Mouse (Mus musculus) fibroblast of lung, adult 2 months (primary cell): Measurements from ENCODE around the gene Cabp4.

Source experiments
- DNase-seq: peaks from one replicate; pipeline ENCODE4 v3.0.0-alpha.2; 2011; ENCODE audit warnings: low read depth

Gene Cabp4

GRCm38 (mm10) chr19:4164721-4165120 lies 20.9 kb upstream of the Cabp4 start:
- no peak for DNase-seq

GRCm38 (mm10) chr19:4164100-4164499 lies 20.3 kb upstream of the Cabp4 start:
- DNase-seq = no peak

- DNase-seq = no peak
Observed at GRCm38 (mm10) chr19:4163543-4163887, 19.7 kb upstream of the Cabp4 start.

GRCm38 (mm10) chr19:4162646-4163542 lies 19.1 kb upstream of the Cabp4 start, which contains the start of gene Rps6kb2:
Gene Rps6kb2 (minus strand): TSS chr19:4163354.
- DNase-seq = peak; percentile 91

GRCm38 (mm10) chr19:4159049-4159448 lies 15.2 kb upstream of the Cabp4 start:
- DNase-seq = no peak

GRCm38 (mm10) chr19:4156771-4157170 lies 12.9 kb upstream of the Cabp4 start:
- DNase-seq = no peak

- no peak for DNase-seq
Observed at GRCm38 (mm10) chr19:4156073-4156579, 12.3 kb upstream of the Cabp4 start.

GRCm38 (mm10) chr19:4155223-4156072 lies 11.6 kb upstream of the Cabp4 start:
- no peak for DNase-seq

GRCm38 (mm10) chr19:4154437-4155222 lies 10.8 kb upstream of the Cabp4 start:
- no peak for DNase-seq

- DNase-seq = no peak
Observed at GRCm38 (mm10) chr19:4153232-4153654, 9.4 kb upstream of the Cabp4 start, which contains the start of gene Ptprcap. Gene Ptprcap (plus strand): TSS chr19:4153604.

- DNase-seq = no peak
Observed at GRCm38 (mm10) chr19:4152445-4153231, 8.8 kb upstream of the Cabp4 start.

- DNase-seq = no peak
Observed at GRCm38 (mm10) chr19:4151898-4152297, 8.1 kb upstream of the Cabp4 start.

GRCm38 (mm10) chr19:4151488-4151860 lies 7.6 kb upstream of the Cabp4 start:
- no peak for DNase-seq

- DNase-seq = no peak
Observed at GRCm38 (mm10) chr19:4150567-4151487, 7.0 kb upstream of the Cabp4 start.

GRCm38 (mm10) chr19:4149764-4150461 lies 6.1 kb upstream of the Cabp4 start:
- no peak for DNase-seq

GRCm38 (mm10) chr19:4149283-4149682 lies 5.5 kb upstream of the Cabp4 start:
- DNase-seq = no peak

GRCm38 (mm10) chr19:4148819-4149218 lies 5.0 kb upstream of the Cabp4 start:
- no peak for DNase-seq

GRCm38 (mm10) chr19:4148491-4148806 lies 4.6 kb upstream of the Cabp4 start, which contains the start of gene Coro1b:
Gene Coro1b (plus strand): TSS chr19:4148619.
- DNase-seq = peak; percentile 83

GRCm38 (mm10) chr19:4147782-4148490 lies 4.1 kb upstream of the Cabp4 start:
- no peak for DNase-seq
